Mouse (Mus musculus): Measurements from ENCODE around the gene Vmn1r25. TPM values are rescaled to one million over a fixed set of nuclear protein-coding genes. Genes with fewer than 3 reads are reported as not detected.
"Not testable (repeated sequence)": the region's sequence is repeated elsewhere in the genome, so short reads cannot be mapped to it uniquely, and the experiment has no call there.

The Vmn1r25 gene
- polyA plus RNA-seq (2017; shearing (Covaris generic)), result not detected

DNA sequence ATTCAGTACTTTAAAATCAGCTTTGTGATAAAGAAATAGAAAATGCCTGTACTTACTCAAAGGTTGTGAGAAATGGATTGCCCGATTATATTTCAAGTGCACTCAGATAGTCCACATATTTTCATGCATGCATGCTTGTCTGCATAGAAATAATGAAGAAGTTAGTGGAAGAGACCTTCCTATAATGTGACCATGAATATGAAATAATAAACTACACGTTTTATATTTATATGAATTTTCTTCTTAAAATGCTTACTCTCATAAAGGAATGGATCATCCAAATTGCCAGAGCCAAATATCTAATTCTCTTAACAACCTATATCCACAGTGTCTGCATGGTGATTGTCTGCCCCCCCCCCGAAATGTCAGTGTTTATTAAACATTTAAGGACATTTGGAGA is at the start of gene Vmn1r25:
Vmn1r25 (minus strand) TSS at position 101 of the 400 bp plus-strand sequence.
- ATAC-seq, result no peak

DNA sequence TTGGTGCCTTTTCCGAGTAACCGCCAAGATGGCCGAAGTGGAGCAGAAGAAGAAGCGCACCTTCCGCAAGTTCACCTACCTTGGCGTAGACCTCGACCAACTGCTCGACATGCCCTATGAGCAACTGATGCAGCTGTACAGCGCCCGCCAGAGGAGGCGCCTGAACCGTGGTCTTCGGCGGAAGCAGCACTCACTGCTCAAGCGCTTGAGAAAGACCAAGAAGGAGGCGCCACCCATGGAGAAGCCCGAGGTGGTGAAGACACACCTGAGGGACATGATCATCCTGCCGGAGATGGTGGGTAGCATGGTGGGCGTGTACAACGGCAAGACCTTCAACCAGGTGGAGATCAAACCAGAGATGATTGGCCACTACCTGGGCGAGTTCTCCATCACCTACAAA is 36.9 kb upstream of the Vmn1r25 start:
- ATAC-seq, result not testable (repeated sequence)

DNA sequence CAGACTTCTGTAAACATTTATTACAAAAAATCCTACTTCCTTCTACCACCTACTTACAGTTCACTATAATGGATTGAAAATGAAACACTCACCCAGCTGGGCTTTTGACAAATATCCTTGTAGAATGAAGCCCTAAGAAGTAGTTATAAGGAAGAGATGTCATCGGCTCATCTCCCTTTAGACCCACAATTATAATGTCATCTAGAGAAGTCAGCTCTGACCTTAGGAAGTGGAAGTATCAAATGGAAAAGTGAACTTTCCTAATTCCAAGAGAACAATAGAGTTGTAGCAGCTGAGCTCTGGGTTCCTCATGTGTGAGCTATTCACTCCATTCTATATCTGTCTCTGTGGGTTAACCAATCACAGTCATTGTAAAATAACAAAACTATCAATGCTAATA is 34.4 kb upstream of the Vmn1r25 start, which contains the start of gene Vmn1r26:
Vmn1r26 (minus strand) TSS at position 101 of the 400 bp plus-strand sequence.
- no peak for ATAC-seq

DNA sequence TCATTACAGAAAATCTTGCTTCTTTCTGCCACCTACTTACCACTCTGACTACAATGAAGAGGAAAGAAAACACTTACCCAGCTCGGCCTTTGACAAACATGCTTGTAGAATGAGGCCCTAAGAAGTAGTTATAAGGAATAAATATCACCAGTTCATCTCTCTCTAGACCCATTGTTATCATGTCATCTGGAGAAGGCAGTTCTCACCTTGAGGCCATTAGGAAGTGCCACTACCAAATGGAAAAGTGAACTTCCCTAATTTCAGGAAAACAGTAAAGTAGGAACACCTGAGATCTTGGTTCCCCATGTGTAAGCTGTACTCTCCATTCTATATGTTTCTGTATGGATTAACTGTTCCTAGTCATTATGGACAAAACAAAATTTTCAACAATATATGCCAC is 19.2 kb downstream of the Vmn1r25 start, which contains the start of gene Vmn1r24:
Vmn1r24 (minus strand) TSS at position 101 of the 400 bp plus-strand sequence.
- not testable (repeated sequence) for ATAC-seq

Other genes with a start within 250 kb of the Vmn1r25 start
- 10 to 100 TPM; 10.1 to 11.8 TPM for gene Vopp1, start 155.7 kb downstream of the Vmn1r25 start, polyA plus RNA-seq (2017; shearing (Covaris generic))
- not detected for gene Vmn1r21, start 130.5 kb downstream of the Vmn1r25 start, polyA plus RNA-seq (2017; shearing (Covaris generic))
- gene Vmn1r22, start 72.8 kb downstream of the Vmn1r25 start, polyA plus RNA-seq (2017; shearing (Covaris generic)), result not detected
- not detected for gene Vmn1r23, start 54.0 kb downstream of the Vmn1r25 start, polyA plus RNA-seq (2017; shearing (Covaris generic))
- gene Vmn1r24, start 19.3 kb downstream of the Vmn1r25 start, polyA plus RNA-seq (2017; shearing (Covaris generic)), result not detected
- not detected for gene Vmn1r26, start 34.3 kb upstream of the Vmn1r25 start, polyA plus RNA-seq (2017; shearing (Covaris generic))
- not detected for gene Vmn1r27, start 238.0 kb upstream of the Vmn1r25 start, polyA plus RNA-seq (2017; shearing (Covaris generic))